Mouse (Mus musculus) cortical plate, adult 2 months (tissue): ENCODE data around the gene Galnt6.

Experiments
- CTCF ChIP-seq: fragments of 200-500 bp; IDR thresholded peaks from 2 replicates; pipeline ENCODE4 v1.5.1; 2011; ENCODE audit warnings: mild to moderate bottlenecking, control low read depth, low read length; ENCODE audit not compliant: insufficient read depth; ENCODE audit errors: extremely low read depth
- POLR2A ChIP-seq: fragments of 200-500 bp; IDR thresholded peaks from 2 replicates; pipeline ENCODE4 v1.6.1; 2011; ENCODE audit warnings: mild to moderate bottlenecking, low read length, control low read depth; ENCODE audit not compliant: insufficient read depth; ENCODE audit errors: extremely low read depth

DNA sequence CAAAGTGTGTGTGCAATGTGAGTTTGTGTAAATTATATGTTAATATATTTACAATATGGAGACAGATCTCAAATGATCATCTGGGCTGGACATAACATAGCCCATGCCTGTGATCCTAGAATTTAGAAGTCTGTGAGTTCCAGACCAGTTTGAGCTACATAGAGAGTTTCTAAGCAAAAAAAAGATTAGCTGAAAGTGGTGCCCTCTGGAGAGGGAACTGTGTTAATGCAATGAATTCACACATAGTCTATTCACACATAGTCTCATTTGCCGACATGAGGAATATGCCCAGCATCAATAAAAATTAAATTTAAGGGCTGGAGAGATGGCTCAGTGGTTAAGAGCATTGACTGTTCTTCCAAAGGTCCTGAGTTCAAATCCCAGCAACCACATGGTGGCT is 52.7 kb downstream of the Galnt6 start:
- TF ChIP-seq CTCF (no peak), POLR2A (no peak)
